Mouse (Mus musculus) bone marrow macrophage, adult 2 months (primary cell): ENCODE data around the gene Ppp1r12b.

ENCODE experiments used
- CTCF ChIP-seq: IDR thresholded peaks from 2 replicates; pipeline ENCODE4 v1.5.1; 2012; ENCODE audit warnings: low read depth, mild to moderate bottlenecking, low read length, moderate library complexity
- POLR2A ChIP-seq: IDR thresholded peaks from 2 replicates; pipeline ENCODE4 v1.6.1; 2012; ENCODE audit warnings: mild to moderate bottlenecking, low read depth, low read length, borderline replicate concordance

GRCm38 (mm10) chr1:134987962-134988341, 32.2 kb upstream of the Ppp1r12b start:
- TF ChIP-seq POLR2A (no peak), CTCF (no peak)
